Mouse (Mus musculus): Measurements from ENCODE around the gene Tes. TPM values are rescaled to one million over a fixed set of nuclear protein-coding genes. Genes with fewer than 3 reads are reported as not detected.

Tes gene
- 82.5 and 82.8 TPM in 2 replicates for polyA plus RNA-seq (2014; fragmentation: Nextera tagmentation; extraction: Ambion mirVana)

DNA sequence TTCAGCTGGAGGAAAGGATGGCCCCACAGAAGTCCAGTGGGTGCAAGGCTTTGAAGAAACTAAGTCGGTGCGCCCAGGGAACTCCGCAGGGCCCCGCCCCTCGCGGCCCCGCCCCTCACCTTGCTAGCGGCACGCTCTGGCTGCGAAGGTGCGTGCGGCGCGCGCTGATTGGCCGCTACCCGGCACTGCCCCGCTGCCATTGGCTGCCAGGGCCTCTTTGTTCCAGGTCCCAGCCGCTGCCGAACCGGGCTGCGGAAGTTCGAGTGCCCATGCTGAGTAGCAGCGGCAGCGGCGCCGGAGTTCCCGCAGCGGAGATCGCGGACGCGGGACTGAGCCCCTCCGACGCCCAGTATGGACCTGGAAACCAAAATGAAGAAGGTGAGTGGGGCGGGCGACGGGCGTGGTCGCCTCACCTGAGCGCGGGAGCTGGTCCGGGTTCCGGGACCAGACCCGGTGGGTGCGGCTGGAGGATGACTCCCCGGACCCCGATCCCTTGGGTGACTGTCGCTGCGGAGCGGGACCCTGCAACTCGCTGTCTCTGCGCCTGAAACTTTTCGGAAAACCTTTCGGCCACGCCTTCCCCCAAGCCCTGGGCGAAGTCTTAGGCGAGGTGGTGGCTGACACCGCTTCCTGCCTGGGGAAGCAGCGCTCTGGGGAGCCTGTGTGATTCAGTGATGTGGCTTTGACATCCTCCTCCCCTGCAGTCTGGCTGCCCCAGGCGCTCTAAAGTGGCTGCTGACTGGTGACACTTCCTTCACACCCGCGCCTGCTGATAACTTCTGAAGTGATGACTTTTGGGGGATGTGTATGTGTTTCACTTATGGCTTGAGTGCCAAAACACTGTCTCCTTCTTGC is at the start of gene Tes:
Gene Tes, plus strand, starts transcription at position 214 of the 855 bp plus-strand sequence.
- peak; percentile 96 for ATAC-seq (ENCODE audit: insufficient read depth, low FRiP score, low TSS enrichment)

DNA sequence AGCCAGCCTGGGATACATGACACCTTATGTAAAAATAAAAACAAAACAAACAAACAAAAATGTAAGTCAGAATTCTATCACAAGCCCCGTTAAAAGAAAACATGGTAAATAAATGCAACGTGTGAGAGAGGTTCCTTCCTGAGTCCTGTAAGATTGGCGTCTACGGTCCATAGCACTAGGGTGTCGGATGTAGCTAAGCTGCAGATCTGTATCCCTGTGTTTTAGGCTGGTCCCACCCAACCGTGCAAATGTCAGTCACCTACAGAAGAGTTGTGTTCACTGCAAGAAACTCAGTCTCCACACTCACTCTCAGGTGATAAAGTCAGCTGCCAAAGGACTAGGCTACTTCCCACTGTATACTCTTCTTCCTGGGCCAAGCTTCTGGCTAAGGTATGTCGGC is 39.1 kb upstream of the Tes start:
- DNase-seq (ENCODE audit: low spot score) (no peak), ATAC-seq (ENCODE audit: insufficient read depth, low FRiP score, low TSS enrichment) (no peak)
- no peaks in the 10 kb centered on the region for H3K4me1 ChIP-seq (ENCODE audit: control insufficient read depth, insufficient read depth, low read length)
- H3K27ac ChIP-seq (ENCODE audit: low read depth, low read length), result no peak overlapping the region
- WGBS, result 80% methylated on average over 7 of the region's 7 CpGs
- no peak overlapping the region for H3K4me2 ChIP-seq (ENCODE audit: low read depth)
- H3K36me3 ChIP-seq (ENCODE audit: control insufficient read depth, insufficient read depth, low read length), result no peaks in the 10 kb centered on the region
- no peaks in the 10 kb centered on the region for H3K9me3 ChIP-seq (ENCODE audit: control insufficient read depth, low read length)
- no peak overlapping the region for H3K9ac ChIP-seq (ENCODE audit: low read length)
- H3K4me3 ChIP-seq (ENCODE audit: low read depth, low read length), result no peak overlapping the region
- H3K27me3 ChIP-seq (ENCODE audit: control insufficient read depth, insufficient read depth, low read length), result no peaks in the 10 kb centered on the region

More for the DNA sequence above, at the start of gene Tes:
- no peaks in the 10 kb centered on the region for H3K27me3 ChIP-seq (ENCODE audit: control insufficient read depth, insufficient read depth, low read length)
- no peaks in the 10 kb centered on the region for H3K4me1 ChIP-seq (ENCODE audit: control insufficient read depth, insufficient read depth, low read length)
- H3K9ac ChIP-seq (ENCODE audit: low read length), result peak within 1 kb of the TSS; percentile 76
- H3K36me3 ChIP-seq (ENCODE audit: control insufficient read depth, insufficient read depth, low read length), result no peaks in the 10 kb centered on the region
- no peaks in the 10 kb centered on the region for H3K9me3 ChIP-seq (ENCODE audit: control insufficient read depth, low read length)
- WGBS, result 0% methylated on average over 62 of the region's 63 CpGs
- DNase-seq (ENCODE audit: low spot score), result peak; percentile 83
- no peak within 1 kb of the TSS for H3K27ac ChIP-seq (ENCODE audit: low read depth, low read length)
- peak within 1 kb of the TSS; percentile 66 for H3K4me2 ChIP-seq (ENCODE audit: low read depth)
- H3K4me3 ChIP-seq (ENCODE audit: low read depth, low read length), result peak within 1 kb of the TSS; percentile 64

DNA sequence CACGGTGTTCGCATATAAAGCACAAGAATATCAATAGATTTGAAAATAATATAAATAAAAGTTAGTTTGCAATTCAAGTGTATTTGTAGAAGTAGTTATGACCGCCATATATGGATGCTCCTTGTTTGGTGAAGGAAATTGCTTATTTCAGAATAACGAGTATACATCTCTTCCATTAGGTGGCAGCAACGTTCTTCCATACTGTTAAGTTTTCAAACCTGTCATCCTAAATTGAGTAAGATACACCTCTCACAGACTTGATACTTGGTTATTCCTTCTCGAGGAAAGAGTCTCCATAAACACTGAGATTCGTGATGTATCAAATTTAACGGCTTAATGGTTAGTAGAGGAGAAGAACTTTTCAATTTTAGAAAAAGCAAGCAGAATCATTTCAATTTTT is 37.4 kb upstream of the Tes start:
- peak; percentile 54 for DNase-seq (ENCODE audit: low spot score)
- ATAC-seq (ENCODE audit: insufficient read depth, low FRiP score, low TSS enrichment), result no peak
- no peak overlapping the region for H3K9ac ChIP-seq (ENCODE audit: low read length)
- no peaks in the 10 kb centered on the region for H3K9me3 ChIP-seq (ENCODE audit: control insufficient read depth, low read length)
- no peak overlapping the region for H3K4me3 ChIP-seq (ENCODE audit: low read depth, low read length)
- H3K27me3 ChIP-seq (ENCODE audit: control insufficient read depth, insufficient read depth, low read length), result no peaks in the 10 kb centered on the region
- H3K27ac ChIP-seq (ENCODE audit: low read depth, low read length), result no peak overlapping the region
- no peaks in the 10 kb centered on the region for H3K36me3 ChIP-seq (ENCODE audit: control insufficient read depth, insufficient read depth, low read length)
- 22% methylated on average over 8 of the region's 8 CpGs for WGBS
- H3K4me2 ChIP-seq (ENCODE audit: low read depth), result no peak overlapping the region
- H3K4me1 ChIP-seq (ENCODE audit: control insufficient read depth, insufficient read depth, low read length), result peaks cover 4% of the 10 kb centered on the region; the same call in 1 of the 2 replicates

DNA sequence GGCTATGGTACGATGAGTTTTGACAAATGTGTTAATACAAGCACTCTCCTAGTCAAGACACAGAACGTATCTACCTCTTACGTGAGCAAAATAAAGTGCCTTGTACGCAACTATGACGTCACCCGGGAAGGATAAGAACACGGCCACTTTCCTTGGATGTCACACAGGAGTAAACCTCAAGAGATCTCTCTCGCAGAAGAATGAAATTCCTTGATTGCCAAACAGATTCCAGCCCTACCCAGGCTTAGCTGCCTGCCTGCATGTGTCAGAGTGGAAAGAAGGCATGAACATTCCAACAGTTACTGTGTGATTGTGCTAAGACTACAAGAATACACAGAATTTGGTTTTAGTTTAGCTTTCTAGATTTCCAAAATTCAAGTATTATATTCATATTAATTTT is 36.1 kb upstream of the Tes start:
- H3K9me3 ChIP-seq (ENCODE audit: control insufficient read depth, low read length), result no peaks in the 10 kb centered on the region
- H3K4me3 ChIP-seq (ENCODE audit: low read depth, low read length), result no peak overlapping the region
- no peak overlapping the region for H3K27ac ChIP-seq (ENCODE audit: low read depth, low read length)
- no peak overlapping the region for H3K4me2 ChIP-seq (ENCODE audit: low read depth)
- H3K9ac ChIP-seq (ENCODE audit: low read length), result no peak overlapping the region
- ATAC-seq (ENCODE audit: insufficient read depth, low FRiP score, low TSS enrichment), result no peak
- no peak for DNase-seq (ENCODE audit: low spot score)
- H3K36me3 ChIP-seq (ENCODE audit: control insufficient read depth, insufficient read depth, low read length), result no peaks in the 10 kb centered on the region
- WGBS, result 88% methylated on average over 8 of the region's 8 CpGs
- no peaks in the 10 kb centered on the region for H3K27me3 ChIP-seq (ENCODE audit: control insufficient read depth, insufficient read depth, low read length)
- peaks cover 4% of the 10 kb centered on the region; the same call in 1 of the 2 replicates for H3K4me1 ChIP-seq (ENCODE audit: control insufficient read depth, insufficient read depth, low read length)

DNA sequence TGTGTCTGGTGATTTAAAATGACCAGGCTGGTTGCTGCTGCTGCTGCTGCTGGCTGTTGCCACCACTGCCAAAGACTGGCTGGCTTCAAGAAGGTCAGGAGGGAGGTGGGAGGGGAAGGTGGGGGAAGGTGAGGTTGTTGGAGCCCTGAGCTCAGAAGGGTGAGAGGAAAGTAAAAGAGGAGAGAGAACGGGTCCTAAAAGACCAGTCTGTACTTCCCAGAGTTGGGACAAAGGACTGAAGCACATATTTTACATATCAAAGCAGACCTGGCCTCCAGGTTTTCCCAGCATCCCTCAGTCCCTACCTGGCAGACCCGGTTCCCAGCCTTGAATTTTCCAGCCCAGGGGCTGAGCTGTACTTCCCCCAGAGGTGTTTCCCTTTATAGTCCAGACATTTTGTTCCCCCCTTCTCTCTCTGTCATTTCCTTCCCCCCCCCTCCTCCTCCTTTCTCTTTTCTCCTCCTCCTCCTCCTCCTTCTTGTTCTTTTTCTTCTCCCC is 32.7 kb upstream of the Tes start:
- Histone ChIP-seq H3K36me3 (ENCODE audit: control insufficient read depth, insufficient read depth, low read length) (no peaks in the 10 kb centered on the region), H3K4me3 (ENCODE audit: low read depth, low read length) (no peak overlapping the region), H3K4me2 (ENCODE audit: low read depth) (no peak overlapping the region), H3K4me1 (ENCODE audit: control insufficient read depth, insufficient read depth, low read length) (peaks cover 4% of the 10 kb centered on the region; the same call in 1 of the 2 replicates), H3K27ac (ENCODE audit: low read depth, low read length) (no peak overlapping the region), H3K27me3 (ENCODE audit: control insufficient read depth, insufficient read depth, low read length) (no peaks in the 10 kb centered on the region), H3K9ac (ENCODE audit: low read length) (no peak overlapping the region), H3K9me3 (ENCODE audit: control insufficient read depth, low read length) (no peaks in the 10 kb centered on the region)
- no peak for DNase-seq (ENCODE audit: low spot score)
- ATAC-seq (ENCODE audit: insufficient read depth, low FRiP score, low TSS enrichment), result no peak
- 2% methylated on average over 2 of the region's 2 CpGs for WGBS

DNA sequence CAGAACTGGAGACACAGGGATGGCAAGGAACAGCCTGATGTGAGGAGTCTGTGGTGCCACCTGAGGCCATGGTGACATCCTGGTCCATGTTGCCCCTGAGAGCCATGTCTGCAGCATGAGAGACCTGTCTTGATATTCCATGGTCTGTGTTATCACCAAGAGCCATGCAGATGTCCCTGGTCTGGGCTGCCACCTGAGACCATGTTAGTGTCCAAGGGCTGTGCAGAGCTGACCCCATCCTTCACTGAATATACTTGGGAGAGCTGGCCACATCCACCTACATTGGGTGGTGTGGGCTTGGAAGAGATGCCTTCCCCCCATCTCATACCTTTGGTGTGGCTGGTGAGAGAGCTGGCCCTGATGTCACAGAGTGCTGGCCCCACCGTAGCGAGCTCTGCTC is 30.9 kb upstream of the Tes start:
- Histone ChIP-seq H3K4me3 (ENCODE audit: low read depth, low read length) (no peak overlapping the region), H3K36me3 (ENCODE audit: control insufficient read depth, insufficient read depth, low read length) (no peaks in the 10 kb centered on the region), H3K4me1 (ENCODE audit: control insufficient read depth, insufficient read depth, low read length) (peaks cover 4% of the 10 kb centered on the region; the same call in 1 of the 2 replicates), H3K27ac (ENCODE audit: low read depth, low read length) (no peak overlapping the region), H3K9me3 (ENCODE audit: control insufficient read depth, low read length) (no peaks in the 10 kb centered on the region), H3K4me2 (ENCODE audit: low read depth) (no peak overlapping the region), H3K9ac (ENCODE audit: low read length) (no peak overlapping the region), H3K27me3 (ENCODE audit: control insufficient read depth, insufficient read depth, low read length) (no peaks in the 10 kb centered on the region)
- 100% methylated on average over 2 of the region's 2 CpGs for WGBS
- no peak for ATAC-seq (ENCODE audit: insufficient read depth, low FRiP score, low TSS enrichment)
- DNase-seq (ENCODE audit: low spot score), result no peak

DNA sequence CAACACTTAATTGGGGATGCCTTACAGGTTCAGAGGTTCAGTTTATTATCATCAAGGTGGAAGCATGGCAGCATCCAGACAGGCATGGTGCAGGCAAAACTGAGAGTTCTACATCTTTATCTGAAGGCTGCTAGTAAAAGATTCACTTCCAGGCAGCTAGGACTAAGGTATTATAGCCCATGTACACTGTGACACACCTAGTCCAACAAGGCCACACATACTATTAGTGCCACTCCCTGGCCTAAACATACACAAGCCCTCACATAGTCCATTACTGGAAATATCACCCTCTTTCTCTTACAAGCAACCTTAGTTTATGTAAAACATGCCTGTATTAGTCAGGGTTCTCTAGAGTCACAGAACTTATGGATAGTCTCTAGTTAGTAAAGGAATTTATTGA is 29.7 kb upstream of the Tes start:
- Histone ChIP-seq H3K4me2 (ENCODE audit: low read depth) (no peak overlapping the region), H3K9ac (ENCODE audit: low read length) (no peak overlapping the region), H3K27me3 (ENCODE audit: control insufficient read depth, insufficient read depth, low read length) (no peaks in the 10 kb centered on the region), H3K9me3 (ENCODE audit: control insufficient read depth, low read length) (no peaks in the 10 kb centered on the region), H3K36me3 (ENCODE audit: control insufficient read depth, insufficient read depth, low read length) (no peaks in the 10 kb centered on the region), H3K27ac (ENCODE audit: low read depth, low read length) (no peak overlapping the region), H3K4me3 (ENCODE audit: low read depth, low read length) (no peak overlapping the region), H3K4me1 (ENCODE audit: control insufficient read depth, insufficient read depth, low read length) (peaks cover 4% of the 10 kb centered on the region; the same call in 1 of the 2 replicates)
- ATAC-seq (ENCODE audit: insufficient read depth, low FRiP score, low TSS enrichment), result no peak
- DNase-seq (ENCODE audit: low spot score), result no peak

DNA sequence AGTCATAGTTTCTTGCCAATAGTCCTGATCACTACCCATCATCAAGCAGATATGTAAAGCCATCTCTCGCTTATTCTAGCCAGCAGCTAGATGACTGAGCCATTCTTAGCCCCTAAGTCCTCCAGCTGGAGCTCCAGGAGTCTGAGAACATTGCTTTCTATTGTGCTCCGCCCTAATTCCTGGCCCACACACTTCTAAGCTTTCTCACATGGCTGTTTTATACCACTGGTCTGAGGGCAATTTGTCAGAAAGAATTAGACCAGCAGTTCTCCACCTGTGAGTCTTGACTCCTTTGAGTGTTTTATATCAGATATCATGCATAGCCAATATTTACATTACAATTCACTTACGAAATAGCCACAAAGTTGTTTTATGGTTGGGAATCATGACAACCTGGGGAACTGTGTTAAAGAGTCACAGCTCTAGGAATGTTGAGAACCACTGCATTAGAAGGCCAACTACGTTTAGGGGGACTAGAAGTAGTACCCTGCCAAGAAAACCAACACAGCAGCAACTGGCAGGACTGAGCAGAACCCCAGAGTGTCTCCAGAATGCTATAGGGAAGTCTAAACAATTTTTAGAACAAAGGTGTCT is 13.4 kb upstream of the Tes start:
- H3K4me2 ChIP-seq (ENCODE audit: low read depth), result no peak overlapping the region
- no peak overlapping the region for H3K9ac ChIP-seq (ENCODE audit: low read length)
- ATAC-seq (ENCODE audit: insufficient read depth, low FRiP score, low TSS enrichment) (no peak), DNase-seq (ENCODE audit: low spot score) (no peak)
- no peaks in the 10 kb centered on the region for H3K4me1 ChIP-seq (ENCODE audit: control insufficient read depth, insufficient read depth, low read length)
- WGBS, result 81% methylated on average over 4 of the region's 4 CpGs
- H3K4me3 ChIP-seq (ENCODE audit: low read depth, low read length), result no peak overlapping the region
- no peaks in the 10 kb centered on the region for H3K36me3 ChIP-seq (ENCODE audit: control insufficient read depth, insufficient read depth, low read length)
- no peak overlapping the region for H3K27ac ChIP-seq (ENCODE audit: low read depth, low read length)
- no peaks in the 10 kb centered on the region for H3K9me3 ChIP-seq (ENCODE audit: control insufficient read depth, low read length)
- H3K27me3 ChIP-seq (ENCODE audit: control insufficient read depth, insufficient read depth, low read length), result no peaks in the 10 kb centered on the region
